Mouse (Mus musculus): ENCODE results near the gene Hnrnpab. TPM values are rescaled to one million over a fixed set of nuclear protein-coding genes. Genes with fewer than 3 reads are reported as not detected.
A peak's percentile ranks its signal among the peaks of the same experiment; 100 is the strongest.
"Not testable (repeated sequence)": the region's sequence is repeated elsewhere in the genome, so short reads cannot be mapped to it uniquely, and the experiment has no call there.

The Hnrnpab gene
- polyA plus RNA-seq, 1 experiment = 116 TPM

- TF ChIP-seq CTCF (conservative IDR thresholded peaks at IDR 0.05; ENCODE audit: insufficient read depth, insufficient read length, low read depth, low read length) = no peak
- peak overlapping the region; percentile 59 for H3K4me3 ChIP-seq (ENCODE audit: insufficient read depth, low read depth, low read length)
- H3K27ac ChIP-seq (ENCODE audit: insufficient read depth, low read depth, low read length) = peak overlapping the region; percentile 71
Observed at GRCm38 (mm10) chr11:51635127-51635524, 28.5 kb upstream of the Hnrnpab start.

GRCm38 (mm10) chr11:51633721-51634120 is 27.1 kb upstream of the Hnrnpab start:
- H3K4me1 ChIP-seq (ENCODE audit: control insufficient read depth, insufficient read depth, low read length) = peaks cover 30% of the 10 kb centered on the region
- no peak overlapping the region for H3K4me3 ChIP-seq (ENCODE audit: insufficient read depth, low read depth, low read length)
- no peaks in the 10 kb centered on the region for H3K27me3 ChIP-seq (replicated peaks; ENCODE audit: control insufficient read depth, insufficient read depth, low read length)
- no peak for TF ChIP-seq CTCF (conservative IDR thresholded peaks at IDR 0.05; ENCODE audit: insufficient read depth, insufficient read length, low read depth, low read length)
- no peak for TF ChIP-seq POLR2A (IDR thresholded peaks at IDR 0.05; ENCODE audit: low read depth, low read length)
- WGBS = 85% methylated on average over 3 of the region's 3 CpGs
- DNase-seq = no peak
- H3K27ac ChIP-seq (ENCODE audit: insufficient read depth, low read depth, low read length) = 0 out of 2 replicates have a peak overlapping the region, but pooled peaks have one; percentile 10
- H3K36me3 ChIP-seq (ENCODE audit: control insufficient read depth, insufficient read depth, low read length) = peaks cover 3% of the 10 kb centered on the region; the same call in 1 of the 2 replicates

More at GRCm38 (mm10) chr11:51635127-51635524, 28.5 kb upstream of the Hnrnpab start:
- DNase-seq = no peak
- Histone ChIP-seq H3K27me3 (replicated peaks; ENCODE audit: control insufficient read depth, insufficient read depth, low read length) (no peaks in the 10 kb centered on the region), H3K36me3 (ENCODE audit: control insufficient read depth, insufficient read depth, low read length) (no peaks in the 10 kb centered on the region), H3K4me1 (ENCODE audit: control insufficient read depth, insufficient read depth, low read length) (peaks cover 30% of the 10 kb centered on the region)
- 6% methylated on average over 6 of the region's 6 CpGs for WGBS

- H3K4me3 ChIP-seq (ENCODE audit: insufficient read depth, low read depth, low read length); H3K36me3 ChIP-seq (ENCODE audit: control insufficient read depth, insufficient read depth, low read length); H3K27ac ChIP-seq (ENCODE audit: insufficient read depth, low read depth, low read length); DNase-seq; H3K27me3 ChIP-seq (replicated peaks; ENCODE audit: control insufficient read depth, insufficient read depth, low read length): not testable (repeated sequence)
- H3K4me1 ChIP-seq (ENCODE audit: control insufficient read depth, insufficient read depth, low read length) = peaks cover 30% of the 10 kb centered on the region
- WGBS = 94% methylated on average over 7 of the region's 7 CpGs
Observed at GRCm38 (mm10) chr11:51633200-51633599, 26.6 kb upstream of the Hnrnpab start.

GRCm38 (mm10) chr11:51632130-51632753 is 25.6 kb upstream of the Hnrnpab start:
- no peaks in the 10 kb centered on the region for H3K27me3 ChIP-seq (replicated peaks; ENCODE audit: control insufficient read depth, insufficient read depth, low read length)
- H3K4me3 ChIP-seq (ENCODE audit: insufficient read depth, low read depth, low read length) = no peak overlapping the region
- peaks cover 30% of the 10 kb centered on the region for H3K4me1 ChIP-seq (ENCODE audit: control insufficient read depth, insufficient read depth, low read length)
- peak overlapping the region; percentile 87 for H3K27ac ChIP-seq (ENCODE audit: insufficient read depth, low read depth, low read length)
- H3K36me3 ChIP-seq (ENCODE audit: control insufficient read depth, insufficient read depth, low read length) = peaks cover 3% of the 10 kb centered on the region; the same call in 1 of the 2 replicates
- TF ChIP-seq POLR2A (IDR thresholded peaks at IDR 0.05; ENCODE audit: low read depth, low read length) (no peak), CTCF (conservative IDR thresholded peaks at IDR 0.05; ENCODE audit: insufficient read depth, insufficient read length, low read depth, low read length) (no peak)
- WGBS = 34% methylated on average over 6 of the region's 6 CpGs
- DNase-seq = peak; percentile 56

- no peaks in the 10 kb centered on the region for H3K27me3 ChIP-seq (replicated peaks; ENCODE audit: control insufficient read depth, insufficient read depth, low read length)
- DNase-seq = no peak
- TF ChIP-seq POLR2A (IDR thresholded peaks at IDR 0.05; ENCODE audit: low read depth, low read length) = no peak
- no peak for TF ChIP-seq CTCF (conservative IDR thresholded peaks at IDR 0.05; ENCODE audit: insufficient read depth, insufficient read length, low read depth, low read length)
- H3K4me1 ChIP-seq (ENCODE audit: control insufficient read depth, insufficient read depth, low read length) = peaks cover 28% of the 10 kb centered on the region
- no peak overlapping the region for H3K4me3 ChIP-seq (ENCODE audit: insufficient read depth, low read depth, low read length)
- no peak overlapping the region for H3K27ac ChIP-seq (ENCODE audit: insufficient read depth, low read depth, low read length)
- WGBS = 77% methylated on average over 15 of the region's 15 CpGs
- peaks cover 6% of the 10 kb centered on the region; the same call in 1 of the 2 replicates for H3K36me3 ChIP-seq (ENCODE audit: control insufficient read depth, insufficient read depth, low read length)
Observed at GRCm38 (mm10) chr11:51629651-51630314, 23.1 kb upstream of the Hnrnpab start.

- Histone ChIP-seq H3K27ac (ENCODE audit: insufficient read depth, low read depth, low read length) (no peak overlapping the region), H3K27me3 (replicated peaks; ENCODE audit: control insufficient read depth, insufficient read depth, low read length) (no peaks in the 10 kb centered on the region), H3K36me3 (ENCODE audit: control insufficient read depth, insufficient read depth, low read length) (peaks cover 6% of the 10 kb centered on the region; the same call in 1 of the 2 replicates), H3K4me1 (ENCODE audit: control insufficient read depth, insufficient read depth, low read length) (peaks cover 21% of the 10 kb centered on the region), H3K4me3 (ENCODE audit: insufficient read depth, low read depth, low read length) (no peak overlapping the region)
- no peak for DNase-seq
- no peak for TF ChIP-seq CTCF (conservative IDR thresholded peaks at IDR 0.05; ENCODE audit: insufficient read depth, insufficient read length, low read depth, low read length)
- no peak for TF ChIP-seq POLR2A (IDR thresholded peaks at IDR 0.05; ENCODE audit: low read depth, low read length)
- 85% methylated on average over 8 of the region's 8 CpGs for WGBS
Observed at GRCm38 (mm10) chr11:51627907-51628306, 21.3 kb upstream of the Hnrnpab start.

- 94% methylated on average over 9 of the region's 9 CpGs for WGBS
- Histone ChIP-seq H3K4me1 (ENCODE audit: control insufficient read depth, insufficient read depth, low read length) (peaks cover 16% of the 10 kb centered on the region), H3K36me3 (ENCODE audit: control insufficient read depth, insufficient read depth, low read length) (peaks cover 6% of the 10 kb centered on the region; the same call in 1 of the 2 replicates), H3K4me3 (ENCODE audit: insufficient read depth, low read depth, low read length) (no peak overlapping the region), H3K27ac (ENCODE audit: insufficient read depth, low read depth, low read length) (no peak overlapping the region), H3K27me3 (replicated peaks; ENCODE audit: control insufficient read depth, insufficient read depth, low read length) (no peaks in the 10 kb centered on the region)
- DNase-seq = no peak
- no peak for TF ChIP-seq CTCF (conservative IDR thresholded peaks at IDR 0.05; ENCODE audit: insufficient read depth, insufficient read length, low read depth, low read length)
- TF ChIP-seq POLR2A (IDR thresholded peaks at IDR 0.05; ENCODE audit: low read depth, low read length) = no peak
Observed at GRCm38 (mm10) chr11:51627425-51627824, 20.8 kb upstream of the Hnrnpab start.
